Mouse (Mus musculus) liver, adult 2 months (tissue): Measurements from ENCODE around the gene Borcs7.

Experiments used
- CTCF ChIP-seq: fragments of 200-500 bp; IDR thresholded peaks from 2 replicates; pipeline ENCODE4 v1.5.1; 2011; ENCODE audit warnings: low read depth, low read length, control low read depth
- POLR2A ChIP-seq: fragments of 200-500 bp; IDR thresholded peaks from 2 replicates; pipeline ENCODE4 v1.6.1; 2011; ENCODE audit warnings: low read length, control low read depth; ENCODE audit not compliant: insufficient read depth; ENCODE audit errors: extremely low read depth

- TF ChIP-seq CTCF (no peak), POLR2A (no peak)
Observed at GRCm38 (mm10) chr19:46665474-46665873, 24.2 kb upstream of the Borcs7 start.
